Mouse (Mus musculus): ENCODE data around the gene Ylpm1. TPM values are rescaled to one million over a fixed set of nuclear protein-coding genes. Genes with fewer than 3 reads are reported as not detected.

The Ylpm1 gene
- polyA plus RNA-seq, 1 experiment from 2014 or later = 6.2 TPM

DNA sequence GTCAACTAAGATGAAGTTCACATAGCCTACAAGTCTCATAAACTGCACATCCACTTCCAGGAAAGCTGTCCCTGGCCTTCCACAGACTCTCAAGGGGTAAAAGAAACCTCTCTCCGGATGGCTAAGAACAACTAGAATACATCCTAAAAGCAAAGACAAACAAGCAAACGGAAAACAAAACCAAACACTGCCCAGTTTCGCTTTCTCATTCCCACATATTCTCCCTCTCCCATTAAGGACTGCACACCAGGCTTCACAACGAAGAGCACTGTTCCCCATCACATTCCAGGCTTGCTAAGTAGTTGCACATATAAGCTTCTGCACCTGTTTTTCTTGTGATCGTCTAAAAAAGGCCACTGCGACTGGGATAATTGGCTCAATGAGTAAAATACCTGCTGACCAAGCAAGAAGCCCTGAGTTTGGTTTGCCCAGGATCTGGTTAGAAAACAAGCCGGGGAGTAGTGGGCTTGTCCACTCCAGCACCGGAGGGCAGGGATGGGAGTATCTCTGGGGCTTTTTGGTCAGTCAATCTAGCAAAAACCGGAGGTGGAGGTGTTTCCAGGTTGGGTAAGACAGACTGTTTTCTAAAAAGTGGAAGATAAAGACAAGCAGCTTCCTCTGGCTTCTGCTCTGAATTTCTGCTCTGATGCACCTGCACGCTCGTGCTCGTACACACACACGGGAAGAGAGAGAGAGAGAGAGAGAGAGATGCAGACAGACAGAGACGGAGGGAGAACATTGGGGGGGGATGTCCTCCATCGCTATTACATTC is 26.3 kb upstream of the Ylpm1 start:
- 12% methylated on average over 15 of the region's 15 CpGs for WGBS (ENCODE audit: insufficient replicate concordance)
- H3K4me3 ChIP-seq (replicated peaks) = peak overlapping the region; percentile 90
- H3K9ac ChIP-seq = peak overlapping the region; percentile 87
- H3K27me3 ChIP-seq = no peaks in the 10 kb centered on the region
- H3K27ac ChIP-seq (replicated peaks) = peak overlapping the region; percentile 87
- H3K9me3 ChIP-seq (replicated peaks) = no peaks in the 10 kb centered on the region
- peaks cover 37% of the 10 kb centered on the region for H3K4me1 ChIP-seq (replicated peaks)
- H3K4me2 ChIP-seq = peak overlapping the region; percentile 71
- ATAC-seq (ENCODE audit: insufficient read depth) = 0 out of 2 replicates have a peak, but pooled peaks have one; percentile 5
- H3K36me3 ChIP-seq (replicated peaks) = peaks cover 31% of the 10 kb centered on the region

DNA sequence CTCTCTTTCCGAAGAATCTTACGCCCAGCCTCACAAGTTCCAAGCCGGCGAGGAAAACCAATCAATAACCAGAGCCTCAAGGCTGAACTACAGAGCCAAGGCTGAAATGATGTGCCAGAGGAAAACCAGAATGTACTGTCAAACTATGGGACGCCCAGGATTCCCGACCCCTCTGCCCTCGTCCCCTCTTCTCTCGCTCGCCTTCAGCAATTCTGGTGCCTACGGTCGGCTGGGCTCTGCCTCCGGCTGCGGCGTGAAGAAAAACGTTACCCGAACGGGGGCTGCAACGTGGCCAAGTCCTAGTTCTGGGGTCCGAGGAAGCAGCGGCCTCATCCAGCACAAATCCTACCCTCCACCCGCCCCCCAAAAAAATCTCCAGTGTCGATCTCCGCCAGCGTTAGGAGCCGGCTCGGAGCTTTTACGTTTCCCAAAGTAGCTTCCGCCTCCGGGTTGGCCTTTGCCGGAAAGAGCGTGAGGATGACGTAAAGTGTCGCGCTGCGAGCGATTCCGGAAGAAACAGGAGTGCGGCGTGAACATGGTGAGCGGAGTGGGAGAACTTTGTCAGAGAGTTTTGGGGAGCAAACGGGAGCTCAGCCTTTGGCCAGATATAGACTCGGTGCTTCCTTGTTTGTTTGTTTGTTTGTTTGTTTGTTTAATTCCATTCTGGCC is 25.6 kb upstream of the Ylpm1 start, which contains the start of the genes Fcf1 and Arel1:
Gene Fcf1 (plus strand): TSS at position 470 of the 669 bp plus-strand sequence.
Gene Arel1 (minus strand): TSS at position 473 of the 669 bp plus-strand sequence.
- Histone ChIP-seq H3K9ac (peak within 1 kb of the TSS; percentile 87), H3K27me3 (no peaks in the 10 kb centered on the region), H3K36me3 (replicated peaks) (peaks cover 31% of the 10 kb centered on the region), H3K4me3 (replicated peaks) (peak within 1 kb of the TSS; percentile 90), H3K27ac (replicated peaks) (peak within 1 kb of the TSS; percentile 87), H3K4me1 (replicated peaks) (peaks cover 33% of the 10 kb centered on the region), H3K4me2 (peak within 1 kb of the TSS; percentile 71), H3K9me3 (replicated peaks) (no peaks in the 10 kb centered on the region)
- ATAC-seq (ENCODE audit: insufficient read depth) = peak; percentile 76
- under 1% methylated on average over 42 of the region's 42 CpGs for WGBS (ENCODE audit: insufficient replicate concordance)

DNA sequence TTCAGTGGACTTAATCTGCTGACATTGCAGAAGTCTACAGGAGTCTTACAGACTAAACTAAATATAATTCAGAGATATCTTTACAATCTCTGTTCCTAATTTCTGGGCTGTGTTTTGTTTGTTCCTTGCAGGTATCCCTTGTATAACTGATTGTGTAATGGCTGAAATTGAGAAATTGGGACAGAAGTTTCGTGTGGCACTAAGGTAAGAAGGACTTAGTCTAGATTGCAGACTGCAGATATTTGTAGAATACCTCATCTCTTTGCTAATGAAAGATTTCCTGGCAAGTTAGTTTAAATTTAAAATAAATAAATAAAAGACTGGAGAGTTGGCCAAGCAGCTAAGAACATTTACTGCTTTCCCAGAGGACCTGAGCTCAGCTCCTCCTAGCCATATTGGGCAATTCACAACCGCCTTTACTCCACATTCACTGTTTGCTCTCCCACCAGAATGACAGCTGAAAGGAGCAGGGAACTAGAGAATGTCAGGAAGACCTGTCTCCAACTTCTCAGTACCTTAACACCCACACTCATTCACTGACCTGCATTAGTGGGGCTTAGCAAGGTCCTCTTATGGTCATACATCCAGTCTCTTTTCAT is 16.8 kb upstream of the Ylpm1 start:
- ATAC-seq (ENCODE audit: insufficient read depth) = no peak
- Histone ChIP-seq H3K27me3 (no peaks in the 10 kb centered on the region), H3K9me3 (replicated peaks) (no peaks in the 10 kb centered on the region), H3K4me3 (replicated peaks) (no peak overlapping the region), H3K27ac (replicated peaks) (no peak overlapping the region), H3K9ac (no peak overlapping the region), H3K36me3 (replicated peaks) (peaks cover 89% of the 10 kb centered on the region), H3K4me1 (replicated peaks) (no peaks in the 10 kb centered on the region), H3K4me2 (no peak overlapping the region)
- 76% methylated on average over 2 of the region's 2 CpGs for WGBS (ENCODE audit: insufficient replicate concordance)

DNA sequence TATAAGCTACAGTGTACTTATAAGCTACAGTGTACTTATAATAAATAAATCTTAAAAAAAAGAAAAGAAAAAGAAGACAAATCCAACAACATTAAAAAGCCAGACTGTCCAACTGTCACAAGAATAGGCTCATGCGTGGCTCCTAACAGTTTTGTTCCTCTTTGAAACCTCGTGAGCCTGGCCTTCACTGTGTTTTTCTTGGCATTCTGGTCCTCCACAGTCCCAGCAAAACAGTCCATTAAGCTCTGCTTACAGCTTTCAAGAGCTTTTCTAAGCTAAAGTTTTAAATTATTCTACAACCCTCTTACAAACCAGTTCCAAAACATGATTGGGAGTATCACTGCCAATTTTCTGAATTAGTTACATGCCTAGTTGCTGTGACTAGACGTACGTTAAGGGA is 6.7 kb upstream of the Ylpm1 start:
- ATAC-seq (ENCODE audit: insufficient read depth) = no peak
- no peaks in the 10 kb centered on the region for H3K9me3 ChIP-seq (replicated peaks)
- H3K27me3 ChIP-seq = peaks cover 22% of the 10 kb centered on the region
- 57% methylated on average over 4 of the region's 4 CpGs for WGBS (ENCODE audit: insufficient replicate concordance)
- peaks cover 7% of the 10 kb centered on the region for H3K4me1 ChIP-seq (replicated peaks)
- H3K4me2 ChIP-seq = no peak overlapping the region
- H3K27ac ChIP-seq (replicated peaks) = no peak overlapping the region
- no peak overlapping the region for H3K9ac ChIP-seq
- H3K4me3 ChIP-seq (replicated peaks) = no peak overlapping the region
- peaks cover 4% of the 10 kb centered on the region; the same call in 1 of the 2 replicates for H3K36me3 ChIP-seq (replicated peaks)

DNA sequence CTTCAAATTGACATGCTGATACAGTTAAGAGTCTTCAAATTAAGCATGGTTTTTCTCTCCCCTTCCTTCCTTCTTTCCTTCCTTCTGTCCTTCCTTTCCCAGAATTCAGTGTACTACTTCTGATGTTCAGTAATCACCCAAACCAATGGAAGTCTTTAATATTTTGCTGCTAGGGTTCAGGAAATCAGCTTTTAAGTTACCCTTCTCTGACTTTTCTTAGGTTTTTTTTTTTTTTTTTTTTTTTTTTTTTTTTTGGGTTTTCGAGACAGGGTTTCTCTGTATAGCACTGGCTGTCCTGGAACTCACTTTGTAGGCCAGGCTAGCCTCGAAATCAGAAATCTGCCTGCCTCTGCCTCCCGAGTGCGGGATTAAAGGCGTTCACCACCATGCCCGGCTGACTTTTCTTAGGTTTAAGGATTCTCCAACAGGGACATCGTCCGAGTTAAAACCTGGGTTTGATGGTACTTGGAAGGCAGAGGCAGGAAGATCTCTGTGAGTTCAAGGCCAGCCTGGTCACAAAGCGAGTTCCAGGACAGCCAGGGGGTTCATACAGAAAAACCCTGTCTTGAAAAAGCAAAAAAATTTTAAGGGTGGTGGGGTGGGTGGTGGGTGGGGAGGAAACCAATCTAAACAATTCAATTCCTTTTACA is 884 bp upstream of the Ylpm1 start:
- Histone ChIP-seq H3K9ac (no peak overlapping the region), H3K36me3 (replicated peaks) (peaks cover 8% of the 10 kb centered on the region; the same call in 1 of the 2 replicates), H3K4me2 (peak overlapping the region; percentile 91), H3K4me3 (replicated peaks) (peak overlapping the region; percentile 93), H3K27ac (replicated peaks) (0 out of 2 replicates have a peak overlapping the region, but pooled peaks have one; percentile 2), H3K27me3 (peaks cover 12% of the 10 kb centered on the region), H3K4me1 (replicated peaks) (peaks cover 48% of the 10 kb centered on the region), H3K9me3 (replicated peaks) (no peaks in the 10 kb centered on the region)
- ATAC-seq (ENCODE audit: insufficient read depth) = no peak
- 83% methylated on average over 9 of the region's 9 CpGs for WGBS (ENCODE audit: insufficient replicate concordance)

DNA sequence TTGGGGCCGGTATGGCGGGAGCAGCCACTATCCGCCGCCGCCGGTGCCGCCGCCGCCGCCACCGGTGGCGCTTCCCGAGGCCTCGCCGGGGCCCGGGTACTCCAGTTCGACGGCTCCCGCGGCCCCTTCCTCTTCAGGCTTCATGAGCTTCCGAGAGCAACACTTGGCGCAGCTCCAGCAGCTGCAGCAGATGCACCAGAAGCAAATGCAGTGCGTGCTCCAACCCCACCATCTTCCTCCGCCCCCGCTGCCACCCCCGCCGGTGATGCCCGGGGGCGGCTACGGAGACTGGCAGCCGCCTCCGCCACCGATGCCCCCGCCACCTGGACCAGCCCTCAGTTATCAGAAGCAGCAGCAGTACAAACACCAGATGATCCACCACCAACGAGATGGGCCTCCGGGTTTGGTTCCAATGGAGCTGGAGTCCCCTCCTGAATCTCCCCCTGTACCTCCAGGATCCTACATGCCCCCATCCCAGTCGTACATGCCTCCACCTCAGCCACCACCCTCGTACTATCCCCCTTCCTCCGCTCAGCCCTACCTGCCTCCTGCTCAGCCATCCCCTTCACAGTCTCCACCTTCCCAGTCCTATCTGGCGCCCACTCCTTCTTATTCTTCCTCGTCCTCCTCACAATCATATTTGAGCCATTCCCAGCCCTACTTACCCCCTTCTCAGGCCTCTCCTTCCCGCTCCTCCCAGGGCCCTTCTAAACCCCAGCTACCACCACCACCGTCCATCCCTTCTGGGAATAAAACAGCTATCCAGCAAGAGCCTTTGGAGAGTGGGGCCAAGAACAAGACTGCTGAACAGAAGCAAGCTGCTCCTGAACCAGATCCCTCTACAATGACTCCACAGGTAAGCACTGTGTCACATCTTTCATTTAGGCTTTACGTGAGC is 629 bp downstream of the Ylpm1 start:
- Histone ChIP-seq H3K4me3 (replicated peaks) (peak overlapping the region; percentile 93), H3K9me3 (replicated peaks) (no peaks in the 10 kb centered on the region), H3K4me2 (peak overlapping the region; percentile 91), H3K9ac (peak overlapping the region; percentile 94), H3K36me3 (replicated peaks) (peaks cover 8% of the 10 kb centered on the region; the same call in 1 of the 2 replicates), H3K27me3 (0 out of 2 replicates have a peak, but pooled peaks cover under 1% of the 10 kb centered on the region), H3K27ac (replicated peaks) (peak overlapping the region; percentile 89), H3K4me1 (replicated peaks) (peaks cover 48% of the 10 kb centered on the region)
- 1% methylated on average over 44 of the region's 44 CpGs for WGBS (ENCODE audit: insufficient replicate concordance)
- peak; percentile 72 for ATAC-seq (ENCODE audit: insufficient read depth)

DNA sequence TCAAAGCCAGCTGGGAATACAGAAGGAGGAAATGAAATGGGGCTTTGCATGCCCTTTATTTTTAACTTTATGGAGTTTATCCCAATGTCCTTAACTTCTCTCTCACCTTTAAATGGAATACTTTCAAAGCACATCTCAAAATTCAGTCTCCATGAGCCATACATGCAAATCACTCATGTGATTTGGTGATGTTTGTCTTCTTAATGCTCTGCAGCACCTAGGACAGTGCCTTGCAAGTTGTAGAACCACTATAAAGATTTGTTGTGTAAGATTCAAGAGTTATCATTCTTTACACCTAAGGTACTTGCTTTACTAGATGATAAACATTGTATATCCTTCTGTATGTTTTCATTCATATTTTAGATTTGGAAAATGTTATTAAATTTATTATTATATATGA is 2.9 kb downstream of the Ylpm1 start:
- Histone ChIP-seq H3K27ac (replicated peaks) (0 out of 2 replicates have a peak overlapping the region, but pooled peaks have one; percentile 45), H3K36me3 (replicated peaks) (peaks cover 22% of the 10 kb centered on the region), H3K9me3 (replicated peaks) (no peaks in the 10 kb centered on the region), H3K4me3 (replicated peaks) (peak overlapping the region; percentile 93; the same call in 1 of the 2 replicates), H3K9ac (no peak overlapping the region), H3K4me1 (replicated peaks) (peaks cover 43% of the 10 kb centered on the region), H3K4me2 (peak overlapping the region; percentile 91), H3K27me3 (no peaks in the 10 kb centered on the region)
- no peak for ATAC-seq (ENCODE audit: insufficient read depth)

DNA sequence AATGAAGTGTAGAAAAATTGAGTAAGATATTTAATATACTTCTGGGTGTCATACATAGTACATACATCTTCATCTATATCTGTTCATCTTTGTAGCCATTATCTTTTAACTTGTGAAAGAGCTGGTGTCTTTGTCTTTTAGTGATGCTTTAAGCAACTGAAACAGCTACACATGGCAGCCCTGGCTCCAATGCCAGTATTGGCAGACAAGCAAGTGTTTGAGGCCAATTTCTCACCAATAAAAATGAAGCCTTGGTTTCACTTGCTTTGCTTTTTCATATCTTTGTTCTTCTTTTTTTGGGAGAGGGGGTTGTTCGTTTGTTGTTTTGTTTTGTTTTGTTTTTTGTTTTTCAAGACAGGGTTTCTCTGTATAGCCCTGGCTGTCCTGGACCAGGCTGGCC is 10.1 kb downstream of the Ylpm1 start:
- no peak for ATAC-seq (ENCODE audit: insufficient read depth)
- peaks cover 13% of the 10 kb centered on the region; the same call in 1 of the 2 replicates for H3K4me1 ChIP-seq (replicated peaks)
- no peak overlapping the region for H3K27ac ChIP-seq (replicated peaks)
- no peaks in the 10 kb centered on the region for H3K27me3 ChIP-seq
- H3K4me2 ChIP-seq = no peak overlapping the region
- 69% methylated on average over 1 of the region's 1 CpGs for WGBS (ENCODE audit: insufficient replicate concordance)
- H3K9me3 ChIP-seq (replicated peaks) = no peaks in the 10 kb centered on the region
- no peak overlapping the region for H3K4me3 ChIP-seq (replicated peaks)
- peaks cover 23% of the 10 kb centered on the region for H3K36me3 ChIP-seq (replicated peaks)
- no peak overlapping the region for H3K9ac ChIP-seq

DNA sequence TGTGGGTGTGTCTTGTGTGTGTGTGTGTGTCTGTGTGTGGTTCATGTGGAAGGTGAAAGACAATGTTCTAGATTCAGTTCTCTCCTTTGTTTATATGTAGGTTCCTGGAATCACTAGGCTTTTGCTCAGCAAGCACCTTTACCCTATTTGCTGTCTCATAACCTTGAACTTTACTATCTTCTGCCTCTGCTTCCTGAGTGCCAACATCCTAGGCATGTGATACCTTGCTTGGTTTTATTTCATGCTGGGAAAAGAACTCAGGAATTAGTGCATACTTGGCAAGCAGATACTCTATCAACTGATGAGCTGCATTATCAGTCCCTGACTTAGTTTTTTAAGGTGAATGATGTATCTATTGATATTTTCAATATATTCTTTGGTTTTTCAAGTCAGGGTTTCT is 10.9 kb downstream of the Ylpm1 start:
- Histone ChIP-seq H3K36me3 (replicated peaks) (peaks cover 29% of the 10 kb centered on the region), H3K27me3 (no peaks in the 10 kb centered on the region), H3K4me1 (replicated peaks) (peaks cover 16% of the 10 kb centered on the region), H3K4me3 (replicated peaks) (no peak overlapping the region), H3K9me3 (replicated peaks) (no peaks in the 10 kb centered on the region), H3K4me2 (no peak overlapping the region), H3K9ac (no peak overlapping the region), H3K27ac (replicated peaks) (no peak overlapping the region)
- no peak for ATAC-seq (ENCODE audit: insufficient read depth)

DNA sequence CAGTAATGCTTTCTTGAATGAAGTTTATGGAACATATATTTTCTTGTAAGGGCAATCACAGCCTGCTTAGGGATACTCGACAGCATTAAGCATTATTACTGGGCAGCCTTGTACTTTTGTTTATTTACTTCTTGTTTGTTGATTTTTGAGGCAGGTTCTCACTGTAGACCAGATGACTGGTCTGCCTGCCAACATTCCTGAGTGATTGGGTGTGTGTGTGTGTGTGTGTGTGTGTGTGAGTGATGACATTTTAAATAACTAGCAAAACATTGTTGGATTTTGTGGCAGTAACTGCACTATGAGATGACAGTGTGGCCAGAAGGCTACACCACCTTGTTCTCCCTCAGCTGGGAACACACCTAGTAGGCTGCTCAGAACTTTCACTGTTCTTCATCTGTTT is 13.7 kb downstream of the Ylpm1 start:
- no peaks in the 10 kb centered on the region for H3K27me3 ChIP-seq
- H3K36me3 ChIP-seq (replicated peaks) = peaks cover 40% of the 10 kb centered on the region
- ATAC-seq (ENCODE audit: insufficient read depth) = no peak
- H3K4me3 ChIP-seq (replicated peaks) = no peak overlapping the region
- no peaks in the 10 kb centered on the region for H3K9me3 ChIP-seq (replicated peaks)
- no peak overlapping the region for H3K9ac ChIP-seq
- H3K27ac ChIP-seq (replicated peaks) = no peak overlapping the region
- peaks cover 17% of the 10 kb centered on the region for H3K4me1 ChIP-seq (replicated peaks)
- no peak overlapping the region for H3K4me2 ChIP-seq
- WGBS (ENCODE audit: insufficient replicate concordance) = 57% methylated on average over 1 of the region's 1 CpGs
